Mouse (Mus musculus): ENCODE measurements at regions not wholly inside any gene's neighbourhood (a gene's known extent, or its start where the extent isn't known, plus 50 kb on each side); places are given as distances from the start of the nearest gene placed in this dataset.

GRCm38 (mm10) chr4:127552456-127553225, 194.7 kb upstream of the Gjb5 start:
- no peak overlapping the region for H3K9ac ChIP-seq (replicated peaks; ENCODE audit: low read depth)
- H3K36me3 ChIP-seq (ENCODE audit: insufficient read depth, low read length): no peaks in the 10 kb centered on the region
- ATAC-seq: peak; percentile 63
- TF ChIP-seq EP300 (IDR thresholded peaks at IDR 0.05) (peak; percentile 44; the same call in 1 of the 2 replicates), CTCF (IDR thresholded peaks at IDR 0.05) (no peak)
- H3K27me3 ChIP-seq (replicated peaks; ENCODE audit: insufficient read depth, low read length): no peaks in the 10 kb centered on the region
- no peak overlapping the region for H3K27ac ChIP-seq (ENCODE audit: low read length)
- no peaks in the 10 kb centered on the region for H3K9me3 ChIP-seq (ENCODE audit: low read length)
- peak; percentile 67 for DNase-seq (ENCODE audit: low spot score)
- H3K4me3 ChIP-seq (ENCODE audit: low read depth, low read length): no peak overlapping the region
- H3K4me2 ChIP-seq (replicated peaks; ENCODE audit: low read depth, low read length): no peak overlapping the region
- WGBS: 46% methylated on average over 12 of the region's 12 CpGs
- H3K4me1 ChIP-seq (ENCODE audit: insufficient read depth, low read depth, low read length): no peaks in the 10 kb centered on the region

GRCm38 (mm10) chr4:127549581-127549980, 191.6 kb upstream of the Gjb5 start:
- Histone ChIP-seq H3K4me1 (ENCODE audit: insufficient read depth, low read depth, low read length) (no peaks in the 10 kb centered on the region), H3K4me2 (replicated peaks; ENCODE audit: low read depth, low read length) (peak overlapping the region; percentile 11; the same call in 1 of the 2 replicates), H3K9me3 (ENCODE audit: low read length) (no peaks in the 10 kb centered on the region), H3K27me3 (replicated peaks; ENCODE audit: insufficient read depth, low read length) (no peaks in the 10 kb centered on the region), H3K4me3 (ENCODE audit: low read depth, low read length) (no peak overlapping the region), H3K9ac (replicated peaks; ENCODE audit: low read depth) (no peak overlapping the region), H3K27ac (ENCODE audit: low read length) (no peak overlapping the region), H3K36me3 (ENCODE audit: insufficient read depth, low read length) (no peaks in the 10 kb centered on the region)
- no peak for TF ChIP-seq EP300 (IDR thresholded peaks at IDR 0.05)
- no peak for TF ChIP-seq CTCF (IDR thresholded peaks at IDR 0.05)
- 43% methylated on average over 12 of the region's 12 CpGs for WGBS
- DNase-seq (ENCODE audit: low spot score) (no peak), ATAC-seq (no peak)

- TF ChIP-seq CTCF (IDR thresholded peaks at IDR 0.05): no peak
- TF ChIP-seq EP300 (IDR thresholded peaks at IDR 0.05): no peak
- WGBS: 54% methylated on average over 6 of the region's 6 CpGs
Observed at GRCm38 (mm10) chr4:127549018-127549417, 191.0 kb upstream of the Gjb5 start.

GRCm38 (mm10) chr4:127545106-127545505, 187.1 kb upstream of the Gjb5 start:
- H3K4me3 ChIP-seq (ENCODE audit: low read depth, low read length): no peak overlapping the region
- TF ChIP-seq CTCF (IDR thresholded peaks at IDR 0.05) (no peak), EP300 (IDR thresholded peaks at IDR 0.05) (no peak)
- ATAC-seq: no peak
- H3K27ac ChIP-seq (ENCODE audit: low read length): no peak overlapping the region
- H3K4me2 ChIP-seq (replicated peaks; ENCODE audit: low read depth, low read length): no peak overlapping the region
- H3K27me3 ChIP-seq (replicated peaks; ENCODE audit: insufficient read depth, low read length): no peaks in the 10 kb centered on the region
- no peaks in the 10 kb centered on the region for H3K36me3 ChIP-seq (ENCODE audit: insufficient read depth, low read length)
- no peak for DNase-seq (ENCODE audit: low spot score)
- H3K9ac ChIP-seq (replicated peaks; ENCODE audit: low read depth): no peak overlapping the region
- 88% methylated on average over 6 of the region's 6 CpGs for WGBS
- H3K4me1 ChIP-seq (ENCODE audit: insufficient read depth, low read depth, low read length): no peaks in the 10 kb centered on the region
- no peaks in the 10 kb centered on the region for H3K9me3 ChIP-seq (ENCODE audit: low read length)

More at GRCm38 (mm10) chr4:127549018-127549417, 191.0 kb upstream of the Gjb5 start:
- Histone ChIP-seq H3K36me3 (ENCODE audit: insufficient read depth, low read length) (no peaks in the 10 kb centered on the region), H3K27me3 (replicated peaks; ENCODE audit: insufficient read depth, low read length) (no peaks in the 10 kb centered on the region), H3K4me3 (ENCODE audit: low read depth, low read length) (no peak overlapping the region), H3K9me3 (ENCODE audit: low read length) (no peaks in the 10 kb centered on the region), H3K4me2 (replicated peaks; ENCODE audit: low read depth, low read length) (no peak overlapping the region), H3K9ac (replicated peaks; ENCODE audit: low read depth) (no peak overlapping the region), H3K4me1 (ENCODE audit: insufficient read depth, low read depth, low read length) (no peaks in the 10 kb centered on the region), H3K27ac (ENCODE audit: low read length) (no peak overlapping the region)
- DNase-seq (ENCODE audit: low spot score): no peak
- ATAC-seq: no peak

- Histone ChIP-seq H3K4me3 (ENCODE audit: low read depth, low read length) (no peak overlapping the region), H3K4me1 (ENCODE audit: insufficient read depth, low read depth, low read length) (no peaks in the 10 kb centered on the region), H3K9me3 (ENCODE audit: low read length) (no peaks in the 10 kb centered on the region), H3K36me3 (ENCODE audit: insufficient read depth, low read length) (no peaks in the 10 kb centered on the region), H3K9ac (replicated peaks; ENCODE audit: low read depth) (no peak overlapping the region), H3K4me2 (replicated peaks; ENCODE audit: low read depth, low read length) (no peak overlapping the region), H3K27ac (ENCODE audit: low read length) (no peak overlapping the region), H3K27me3 (replicated peaks; ENCODE audit: insufficient read depth, low read length) (no peaks in the 10 kb centered on the region)
- no peak for ATAC-seq
- no peak for TF ChIP-seq CTCF (IDR thresholded peaks at IDR 0.05)
- TF ChIP-seq EP300 (IDR thresholded peaks at IDR 0.05): no peak
- 83% methylated on average over 2 of the region's 2 CpGs for WGBS
- DNase-seq (ENCODE audit: low spot score): no peak
Observed at GRCm38 (mm10) chr4:127543276-127543675, 185.3 kb upstream of the Gjb5 start.

- H3K4me2 ChIP-seq (replicated peaks; ENCODE audit: low read depth, low read length): no peak overlapping the region
- TF ChIP-seq EP300 (IDR thresholded peaks at IDR 0.05) (no peak), CTCF (IDR thresholded peaks at IDR 0.05) (no peak)
- no peaks in the 10 kb centered on the region for H3K36me3 ChIP-seq (ENCODE audit: insufficient read depth, low read length)
- 47% methylated on average over 4 of the region's 4 CpGs for WGBS
- no peak for DNase-seq (ENCODE audit: low spot score)
- no peak overlapping the region for H3K9ac ChIP-seq (replicated peaks; ENCODE audit: low read depth)
- no peaks in the 10 kb centered on the region for H3K9me3 ChIP-seq (ENCODE audit: low read length)
- H3K4me3 ChIP-seq (ENCODE audit: low read depth, low read length): no peak overlapping the region
- no peaks in the 10 kb centered on the region for H3K27me3 ChIP-seq (replicated peaks; ENCODE audit: insufficient read depth, low read length)
- no peak overlapping the region for H3K27ac ChIP-seq (ENCODE audit: low read length)
- ATAC-seq: no peak
- H3K4me1 ChIP-seq (ENCODE audit: insufficient read depth, low read depth, low read length): no peaks in the 10 kb centered on the region
Observed at GRCm38 (mm10) chr4:127542771-127543170, 184.8 kb upstream of the Gjb5 start.

All from lung, postnatal 0 days (tissue).